Mouse (Mus musculus) liver, embryonic 14.5 days (tissue): ENCODE measurements around the gene Atp5g2. TPM values are rescaled to one million over a fixed set of nuclear protein-coding genes. Genes with fewer than 3 reads are reported as not detected.
A peak's percentile ranks its signal among the peaks of the same experiment; 100 is the strongest.

ENCODE experiments used
- ATAC-seq: fragments of 200-750 bp; cut with Nextera tagmentation; 2 replicates; pipeline ENCODE4 v1.8.0; 2017; ENCODE audit warnings: moderate number of reproducible peaks, mild to moderate bottlenecking, moderate library complexity; ENCODE audit not compliant: insufficient read depth
- DNase-seq, 3 experiments: peaks; one replicate each; pipeline ENCODE4 v3.0.0-alpha.2; 2012 to 2013; ENCODE audit warnings: low read depth in 3 of 3, low spot score in 3 of 3
- H3K27ac ChIP-seq: fragments of 300-500 bp; sonication (generic); 2 replicates; pipeline ENCODE4 v1.5.1; 2014; ENCODE audit warnings: moderate library complexity, mild to moderate bottlenecking, control low read depth, inconsistent platforms
- H3K27me3 ChIP-seq: fragments of 300-500 bp; sonication (generic); 2 replicates; pipeline ENCODE4 v1.6.1; 2014; ENCODE audit warnings: mild to moderate bottlenecking, low read length, moderate library complexity; ENCODE audit not compliant: control insufficient read depth, insufficient read depth
- H3K36me3 ChIP-seq: fragments of 300-500 bp; sonication (generic); replicated peaks from 2 replicates; pipeline ENCODE4 v1.6.1; 2014; ENCODE audit warnings: low read depth; ENCODE audit not compliant: control insufficient read depth, insufficient read depth
- H3K4me1 ChIP-seq, 2 experiments: fragments of 200-500 bp in 1 of 2; fragments of 300-500 bp in 1 of 2; sonication (generic) in 1 of 2; replicated peaks; 2 replicates each; pipeline ENCODE4 v1.6.1; 2012 to 2014; ENCODE audit warnings: antibody characterized with exemption in 1 of 2, inconsistent platforms in 1 of 2, low read length in 1 of 2; ENCODE audit not compliant: control insufficient read depth in 2 of 2, insufficient read depth in 2 of 2
- H3K4me2 ChIP-seq: fragments of 300-500 bp; sonication (generic); 2 replicates; pipeline ENCODE4 v1.6.1; 2014; ENCODE audit warnings: low read depth, mild to moderate bottlenecking, control low read depth, moderate library complexity
- H3K4me3 ChIP-seq, 2 experiments: fragments of 200-500 bp in 1 of 2; fragments of 300-500 bp in 1 of 2; sonication (generic) in 1 of 2; 2 replicates each; pipeline ENCODE4 v1.5.1; 2012 to 2014; ENCODE audit warnings: low read depth in 2 of 2, low read length in 2 of 2, mild to moderate bottlenecking in 2 of 2, control low read depth in 1 of 2, inconsistent platforms in 1 of 2, moderate library complexity in 1 of 2; ENCODE audit not compliant: insufficient read depth in 1 of 2
- H3K9ac ChIP-seq: fragments of 300-500 bp; sonication (generic); replicated peaks from 2 replicates; pipeline ENCODE4 v1.6.1; 2014; ENCODE audit warnings: mild to moderate bottlenecking, control low read depth, moderate library complexity
- H3K9me3 ChIP-seq: fragments of 300-500 bp; sonication (generic); 2 replicates; pipeline ENCODE4 v1.6.1; 2016; ENCODE audit warnings: low read length, mixed read lengths; ENCODE audit not compliant: control insufficient read depth
- CTCF ChIP-seq: IDR thresholded peaks from 2 replicates; pipeline ENCODE4 v1.5.1; 2016; ENCODE audit warnings: antibody characterized with exemption, low read depth, control low read depth
- EP300 ChIP-seq: IDR thresholded peaks from 2 replicates; pipeline ENCODE4 v1.6.1; 2016; ENCODE audit warnings: antibody characterized with exemption, low read depth
- WGBS: fragments of 180-500 bp; shearing (Covaris S2); extraction: QIAGEN DNeasy Blood & Tissue Kit; methylation state at CpG from one replicate; pipeline ENCODE4 v1.1.7; 2014; ENCODE audit not compliant: insufficient replicate concordance; 5-methylcytosine and 5-hydroxymethylcytosine counted together
- polyA plus RNA-seq, 2 experiments: library from polyadenylated mRNA; depleted of rRNA in 1 of 2; stranded (reverse) in 1 of 2; unstranded in 1 of 2; fragments of >200 nt; fragmentation: Nextera tagmentation in 1 of 2; extraction: Ambion mirVana in 1 of 2; gene quantifications; 2 replicates each; pipeline versions ENCODE4 v1.2.1 to v1.2.3; 2012 to 2014

Atp5g2 gene
- polyA plus RNA-seq, 2 experiments, result 38.4 to 227 TPM

DNA sequence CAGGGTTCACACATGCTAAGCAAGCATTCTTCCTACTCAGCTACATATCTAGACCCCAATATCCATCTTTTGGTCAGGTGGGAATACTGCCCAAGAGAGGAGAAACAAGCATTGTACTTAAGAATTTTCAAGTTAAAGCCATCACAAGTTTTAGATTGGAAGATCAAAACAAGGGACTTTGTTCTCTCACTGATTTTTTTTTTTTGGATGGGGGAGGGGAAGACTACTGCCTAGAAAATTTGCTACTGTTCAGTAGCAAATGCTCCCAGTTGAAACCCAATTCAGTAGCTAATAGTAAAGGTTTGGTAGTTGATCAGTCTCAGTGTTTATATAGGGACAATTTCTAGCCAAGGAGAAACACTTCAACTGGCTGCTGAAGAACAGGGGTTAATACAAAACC is 49.6 kb downstream of the Atp5g2 start:
- Histone ChIP-seq H3K4me2 (no peak overlapping the region), H3K4me1 (peaks cover 11 to 18% of the 10 kb centered on the region in 2 experiments)

DNA sequence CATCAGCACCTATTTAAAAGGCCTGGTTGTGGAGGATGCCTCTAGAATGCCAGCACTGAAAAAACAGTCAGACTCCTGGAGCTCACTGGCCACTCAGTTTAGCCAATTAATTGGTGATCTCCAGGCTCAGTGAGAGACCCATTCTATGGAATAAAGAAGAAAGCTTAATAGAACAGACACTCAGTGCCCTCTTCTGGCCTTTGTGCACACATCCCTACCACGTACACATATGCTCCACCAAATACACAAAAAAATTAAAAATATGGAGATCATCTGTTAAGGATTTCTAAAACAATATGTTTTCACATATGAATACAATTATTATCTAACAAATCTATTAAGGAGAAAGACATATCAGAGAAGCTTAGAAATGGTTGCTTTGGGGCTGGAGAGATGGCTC is 51.4 kb downstream of the Atp5g2 start:
- Histone ChIP-seq H3K4me3 (no peak overlapping the region), H3K27me3 (no peaks in the 10 kb centered on the region), H3K4me2 (no peak overlapping the region), H3K9me3 (no peaks in the 10 kb centered on the region), H3K9ac (no peak overlapping the region), H3K27ac (no peak overlapping the region), H3K4me1 (peaks cover 7 to 14% of the 10 kb centered on the region in 2 experiments), H3K36me3 (no peaks in the 10 kb centered on the region)
- TF ChIP-seq CTCF (no peak), EP300 (no peak)
- 70% methylated on average over 1 of the region's 1 CpGs for WGBS
- no peak for DNase-seq
- no peak for ATAC-seq

More for the DNA sequence above, 49.6 kb downstream of the Atp5g2 start:
- TF ChIP-seq CTCF (no peak), EP300 (no peak)
- H3K36me3 ChIP-seq, result no peaks in the 10 kb centered on the region
- no peak overlapping the region for H3K27ac ChIP-seq
- ATAC-seq (no peak), DNase-seq (no peak)
- H3K9me3 ChIP-seq, result no peaks in the 10 kb centered on the region
- H3K27me3 ChIP-seq, result no peaks in the 10 kb centered on the region
- no peak overlapping the region for H3K9ac ChIP-seq
- no peak overlapping the region for H3K4me3 ChIP-seq

DNA sequence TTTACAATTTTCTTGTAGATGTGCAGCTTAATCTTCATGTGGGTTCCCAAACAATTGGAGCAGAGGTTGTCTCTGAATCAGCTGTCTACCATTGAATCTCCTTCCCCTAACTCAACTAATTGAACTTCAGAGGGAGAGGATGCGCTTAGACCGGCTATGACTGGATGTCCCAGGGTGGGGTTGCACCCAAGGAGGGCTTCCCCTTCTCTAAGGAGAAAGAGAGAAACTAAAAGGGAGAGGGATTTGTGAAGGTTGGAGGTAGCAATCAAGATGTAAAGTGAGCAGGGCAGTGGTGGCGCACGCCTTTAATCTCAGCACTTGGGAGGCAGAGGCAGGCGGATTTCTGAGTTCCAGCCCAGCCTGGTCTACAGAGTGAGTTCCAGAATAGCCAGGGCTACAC is 52.7 kb downstream of the Atp5g2 start:
- H3K27me3 ChIP-seq, result no peaks in the 10 kb centered on the region
- WGBS, result 75% methylated on average over 5 of the region's 5 CpGs
- peaks cover 6 to 12% of the 10 kb centered on the region in 2 experiments for H3K4me1 ChIP-seq
- H3K27ac ChIP-seq, result no peak overlapping the region
- no peak for DNase-seq
- H3K4me2 ChIP-seq, result no peak overlapping the region
- no peak overlapping the region for H3K9ac ChIP-seq
- no peaks in the 10 kb centered on the region for H3K9me3 ChIP-seq
- H3K36me3 ChIP-seq, result no peaks in the 10 kb centered on the region
- no peak overlapping the region for H3K4me3 ChIP-seq
- no peak for ATAC-seq
- TF ChIP-seq CTCF, result no peak
- no peak for TF ChIP-seq EP300

DNA sequence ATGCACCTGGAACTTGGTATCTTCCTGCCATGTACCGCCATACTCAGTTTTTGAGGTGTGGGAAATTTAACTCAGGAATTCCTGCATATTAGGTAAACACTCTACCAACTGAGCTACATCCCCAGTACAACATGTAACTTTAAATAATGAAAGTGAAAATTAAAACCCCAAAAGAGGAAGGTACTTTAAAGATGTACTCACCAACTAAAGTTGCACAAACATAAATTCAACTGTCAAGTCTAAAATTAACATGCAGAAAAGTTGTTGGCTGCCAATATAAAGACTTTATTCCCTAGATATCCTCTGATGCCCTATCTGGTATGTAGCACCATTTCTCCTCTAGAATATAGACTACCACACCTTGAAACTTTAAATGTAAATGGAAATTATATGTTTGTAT is 54.5 kb downstream of the Atp5g2 start:
- DNase-seq (no peak), ATAC-seq (no peak)
- H3K4me1 ChIP-seq, result peaks cover 3 to 4% of the 10 kb centered on the region in 2 experiments; a peak in 3 of 4 replicates
- H3K27me3 ChIP-seq, result no peaks in the 10 kb centered on the region
- 83% methylated on average over 1 of the region's 1 CpGs for WGBS
- no peak overlapping the region for H3K4me2 ChIP-seq
- H3K27ac ChIP-seq, result no peak overlapping the region
- H3K9me3 ChIP-seq, result no peaks in the 10 kb centered on the region
- TF ChIP-seq EP300 (no peak), CTCF (no peak)
- no peaks in the 10 kb centered on the region for H3K36me3 ChIP-seq
- H3K4me3 ChIP-seq, result no peak overlapping the region
- no peak overlapping the region for H3K9ac ChIP-seq

DNA sequence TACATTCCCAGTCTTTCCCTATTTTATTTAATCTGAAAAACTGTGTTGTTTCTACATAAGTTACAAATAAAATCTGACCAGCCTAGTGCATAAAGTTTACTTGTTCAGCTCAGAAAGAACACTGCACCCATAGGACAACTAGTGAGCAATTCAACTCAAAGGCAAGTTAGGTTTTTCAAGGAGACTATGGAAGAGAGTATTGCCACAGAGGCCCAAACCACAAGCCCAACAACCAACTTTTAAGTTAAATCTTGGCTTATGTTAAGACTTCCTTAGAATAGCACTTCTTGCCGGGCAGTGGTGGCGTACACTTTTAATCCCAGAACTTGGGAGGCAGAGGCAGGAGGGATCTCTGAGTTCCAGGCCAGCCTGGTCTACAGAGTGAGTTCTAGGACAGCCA is 56.0 kb downstream of the Atp5g2 start:
- H3K36me3 ChIP-seq, result no peaks in the 10 kb centered on the region
- H3K27ac ChIP-seq, result no peak overlapping the region
- no peaks in the 10 kb centered on the region for H3K9me3 ChIP-seq
- 69% methylated on average over 2 of the region's 2 CpGs for WGBS
- no peak for TF ChIP-seq EP300
- no peak for TF ChIP-seq CTCF
- H3K9ac ChIP-seq, result no peak overlapping the region
- no peak overlapping the region for H3K4me2 ChIP-seq
- no peak for ATAC-seq
- no peak for DNase-seq
- H3K4me3 ChIP-seq, result no peak overlapping the region
- H3K4me1 ChIP-seq, result peaks cover 0 to 3% of the 10 kb centered on the region in 2 experiments; a peak in 3 of 4 replicates
- H3K27me3 ChIP-seq, result no peaks in the 10 kb centered on the region

DNA sequence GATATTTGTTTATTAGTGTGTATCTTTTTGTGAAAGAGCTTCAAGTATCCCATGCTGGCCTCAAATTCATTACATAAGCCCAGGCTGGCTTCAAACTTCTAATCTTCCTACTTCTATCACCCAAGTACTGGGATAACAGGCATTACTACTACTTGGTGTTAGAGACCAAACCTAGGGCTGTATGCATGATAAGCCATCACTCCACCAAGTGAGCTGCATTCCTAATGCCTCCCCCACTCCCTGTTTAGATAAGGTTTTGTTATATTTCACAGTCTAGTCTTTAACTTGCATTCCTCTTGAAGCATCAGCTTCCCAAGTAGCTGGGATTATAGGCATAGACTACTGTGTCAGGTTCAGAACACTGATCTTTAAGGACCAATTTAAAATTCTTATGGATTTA is 57.9 kb downstream of the Atp5g2 start:
- H3K4me1 ChIP-seq, result peaks cover 0 to 3% of the 10 kb centered on the region in 2 experiments; a peak in 3 of 4 replicates
- TF ChIP-seq EP300 (no peak), CTCF (no peak)
- no peaks in the 10 kb centered on the region for H3K9me3 ChIP-seq
- DNase-seq (no peak), ATAC-seq (peak; percentile 51; the same call in 1 of the 2 replicates)
- no peak overlapping the region for H3K9ac ChIP-seq
- no peak overlapping the region for H3K27ac ChIP-seq
- H3K4me2 ChIP-seq, result no peak overlapping the region
- H3K27me3 ChIP-seq, result no peaks in the 10 kb centered on the region
- H3K36me3 ChIP-seq, result no peaks in the 10 kb centered on the region
- no peak overlapping the region for H3K4me3 ChIP-seq
